Mouse (Mus musculus) hindbrain, embryonic 14.5 days (tissue): Measurements from ENCODE around the gene Agtpbp1. TPM values are rescaled to one million over a fixed set of nuclear protein-coding genes. Genes with fewer than 3 reads are reported as not detected.
A peak's percentile ranks its signal among the peaks of the same experiment; 100 is the strongest.

Source experiments
- ATAC-seq: fragments of 200-750 bp; cut with Nextera tagmentation; 2 replicates; pipeline ENCODE4 v1.8.0; 2017; ENCODE audit warnings: moderate number of reproducible peaks, mild to moderate bottlenecking, moderate TSS enrichment, moderate library complexity; ENCODE audit not compliant: low FRiP score
- DNase-seq: peaks from one replicate; pipeline ENCODE4 v3.0.0-alpha.2; 2015; ENCODE audit warnings: low spot score
- H3K27ac ChIP-seq: fragments of 300-500 bp; sonication (generic); 2 replicates; pipeline ENCODE4 v1.5.1; 2014; ENCODE audit warnings: mild to moderate bottlenecking, moderate library complexity
- H3K27me3 ChIP-seq: fragments of 300-500 bp; sonication (generic); 2 replicates; pipeline ENCODE4 v1.6.1; 2014; ENCODE audit warnings: mild to moderate bottlenecking, low read length, mixed read lengths; ENCODE audit not compliant: control insufficient read depth, insufficient read depth
- H3K36me3 ChIP-seq: fragments of 300-500 bp; sonication (generic); replicated peaks from 2 replicates; pipeline ENCODE4 v1.6.1; 2014; ENCODE audit not compliant: control insufficient read depth, insufficient read depth
- H3K4me1 ChIP-seq: fragments of 300-500 bp; sonication (generic); replicated peaks from 2 replicates; pipeline ENCODE4 v1.6.1; 2014; ENCODE audit warnings: antibody characterized with exemption, low read length, mixed read lengths; ENCODE audit not compliant: control insufficient read depth, insufficient read depth
- H3K4me2 ChIP-seq: fragments of 300-500 bp; sonication (generic); replicated peaks from 2 replicates; pipeline ENCODE4 v1.6.1; 2014; ENCODE audit warnings: mild to moderate bottlenecking, moderate library complexity
- H3K4me3 ChIP-seq: fragments of 300-500 bp; sonication (generic); replicated peaks from 2 replicates; pipeline ENCODE4 v1.5.1; 2014; ENCODE audit warnings: mild to moderate bottlenecking, low read length
- H3K9ac ChIP-seq: fragments of 300-500 bp; sonication (generic); 2 replicates; pipeline ENCODE4 v1.6.1; 2014
- H3K9me3 ChIP-seq: fragments of 300-500 bp; sonication (generic); 2 replicates; pipeline ENCODE4 v1.6.1; 2016; ENCODE audit warnings: low read length; ENCODE audit not compliant: control insufficient read depth
- WGBS: fragments of 180-500 bp; shearing (Covaris S2); extraction: QIAGEN DNeasy Blood & Tissue Kit; methylation state at CpG from one replicate; pipeline ENCODE4 v1.1.7; 2014; 5-methylcytosine and 5-hydroxymethylcytosine counted together
- polyA plus RNA-seq: library from polyadenylated mRNA; unstranded; fragments of >200 nt; fragmentation: Nextera tagmentation; extraction: Ambion mirVana; gene quantifications from 2 replicates; pipeline ENCODE4 v1.2.1, GENCODE M21; 2014

The Agtpbp1 gene
- polyA plus RNA-seq, 1 experiment from 2014 or later: 100 TPM

DNA sequence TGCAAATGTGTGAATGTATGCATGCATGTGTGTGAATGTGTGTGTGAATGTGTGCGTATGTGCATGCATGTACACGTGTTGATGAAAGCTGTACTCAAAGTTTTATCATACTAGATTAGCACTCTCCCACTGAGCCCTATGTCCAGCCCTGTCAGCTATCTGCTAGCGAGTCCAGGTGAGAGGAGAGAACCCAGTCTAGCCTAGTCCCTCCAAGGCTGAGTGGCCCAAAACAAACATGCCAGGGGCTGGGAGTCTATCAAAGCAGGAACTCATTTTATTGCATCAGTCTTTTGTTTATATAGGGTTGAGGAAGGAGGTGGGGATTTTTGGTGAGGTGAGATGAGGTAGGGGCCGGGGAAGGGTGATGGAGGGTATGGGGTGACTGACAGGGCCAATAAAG is 172.4 kb downstream of the Agtpbp1 start:
- ATAC-seq: no peak
- Histone ChIP-seq H3K4me2 (no peak overlapping the region), H3K4me1 (no peaks in the 10 kb centered on the region), H3K27ac (no peak overlapping the region), H3K4me3 (no peak overlapping the region), H3K9ac (no peak overlapping the region), H3K27me3 (no peaks in the 10 kb centered on the region), H3K9me3 (no peaks in the 10 kb centered on the region), H3K36me3 (no peaks in the 10 kb centered on the region)
- 94% methylated on average over 4 of the region's 4 CpGs for WGBS
- DNase-seq: no peak

- Histone ChIP-seq H3K36me3 (no peaks in the 10 kb centered on the region), H3K27ac (no peak overlapping the region), H3K4me1 (peaks cover 7% of the 10 kb centered on the region), H3K9me3 (no peaks in the 10 kb centered on the region), H3K4me3 (no peak overlapping the region), H3K4me2 (no peak overlapping the region), H3K9ac (no peak overlapping the region), H3K27me3 (no peaks in the 10 kb centered on the region)
- DNase-seq (no peak), ATAC-seq (no peak)
- 91% methylated on average over 6 of the region's 6 CpGs for WGBS
These were observed 177.8 kb downstream of the Agtpbp1 start for GRCm38 (mm10) chr13:59407182-59407581.

DNA sequence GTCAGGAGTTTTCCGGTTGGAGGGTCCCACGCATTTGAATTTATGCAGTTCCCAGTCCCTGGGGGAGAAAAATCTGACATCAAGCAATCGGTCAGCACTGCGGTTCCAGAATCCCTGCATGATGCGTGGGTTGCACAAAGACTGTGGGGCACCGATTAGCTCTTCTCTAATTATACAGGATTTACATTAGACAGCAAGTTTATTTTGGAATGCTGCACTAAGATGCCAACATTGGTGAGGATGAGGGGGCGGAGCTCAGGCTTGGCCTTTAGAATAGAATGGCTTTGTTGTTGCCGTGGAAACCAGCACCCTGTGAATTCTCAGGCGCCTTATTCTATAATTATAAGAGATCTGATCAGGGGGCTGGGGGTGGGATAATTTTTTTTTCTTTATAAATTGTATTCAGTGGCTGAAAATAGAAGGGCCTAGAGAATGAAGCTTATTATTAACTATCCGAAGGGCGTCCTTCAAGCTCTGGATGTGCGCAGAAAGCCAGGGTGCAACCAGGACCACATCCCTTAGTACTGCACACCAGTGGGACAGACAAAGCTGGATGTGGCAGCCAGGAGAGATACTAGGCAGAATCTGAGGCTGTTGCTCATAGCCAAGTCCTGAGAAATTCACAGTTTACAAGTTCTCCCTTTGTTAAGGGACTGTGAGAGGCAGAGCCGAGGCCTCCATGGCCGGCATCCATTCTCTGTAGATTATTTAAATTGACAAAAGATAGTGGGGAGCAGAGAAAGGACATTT is 182.8 kb downstream of the Agtpbp1 start:
- Histone ChIP-seq H3K9ac (no peak overlapping the region), H3K4me1 (peaks cover 12% of the 10 kb centered on the region), H3K27me3 (no peaks in the 10 kb centered on the region), H3K36me3 (no peaks in the 10 kb centered on the region), H3K27ac (0 out of 2 replicates have a peak overlapping the region, but pooled peaks have one; percentile 9), H3K4me2 (no peak overlapping the region), H3K4me3 (no peak overlapping the region), H3K9me3 (no peaks in the 10 kb centered on the region)
- 39% methylated on average over 14 of the region's 14 CpGs for WGBS
- ATAC-seq (peak; percentile 70; the same call in 1 of the 2 replicates), DNase-seq (peak; percentile 70)

GRCm38 (mm10) chr13:59397571-59397970 is 187.5 kb downstream of the Agtpbp1 start:
- Histone ChIP-seq H3K9me3 (no peaks in the 10 kb centered on the region), H3K9ac (no peak overlapping the region), H3K4me1 (peaks cover 8% of the 10 kb centered on the region), H3K27ac (no peak overlapping the region), H3K4me2 (no peak overlapping the region), H3K27me3 (no peaks in the 10 kb centered on the region), H3K4me3 (no peak overlapping the region), H3K36me3 (no peaks in the 10 kb centered on the region)
- DNase-seq (peak; percentile 63), ATAC-seq (no peak)
- 27% methylated on average over 3 of the region's 3 CpGs for WGBS

Other genes with a start within 250 kb of the Agtpbp1 start
- 119 and 124 TPM in 2 replicates for gene Naa35, start within 50 bp of the Agtpbp1 start, polyA plus RNA-seq
- gene Golm1, start 90.6 kb upstream of the Agtpbp1 start, polyA plus RNA-seq: 25.3 and 29.7 TPM in 2 replicates
- not detected in 2 replicates for gene 4921517D22Rik, start 108.9 kb upstream of the Agtpbp1 start, polyA plus RNA-seq
- 0.05 and 0.16 TPM in 2 replicates for gene Spata31d1a, start 125.1 kb upstream of the Agtpbp1 start, polyA plus RNA-seq
- gene Spata31d1b, start 127.1 kb upstream of the Agtpbp1 start, polyA plus RNA-seq: not detected in 2 replicates
- 0.09 TPM in 1 of 2 replicates, not detected in the other for gene Spata31d1d, start 146.5 kb upstream of the Agtpbp1 start, polyA plus RNA-seq
- 0.11 and 0.93 TPM in 2 replicates for gene 1700014D04Rik, start 161.5 kb upstream of the Agtpbp1 start, polyA plus RNA-seq
- gene Isca1, start 184.6 kb upstream of the Agtpbp1 start, polyA plus RNA-seq: 185 and 197 TPM in 2 replicates
- not detected in 2 replicates for gene Gm49354, start 197.0 kb upstream of the Agtpbp1 start, polyA plus RNA-seq
- gene Tut7, start 237.9 kb upstream of the Agtpbp1 start, polyA plus RNA-seq: 42.8 and 43.1 TPM in 2 replicates